Mouse (Mus musculus) lung, embryonic 14.5 days (tissue): Measurements from ENCODE around the gene Neurl3. TPM values are rescaled to one million over a fixed set of nuclear protein-coding genes. Genes with fewer than 3 reads are reported as not detected.
A peak's percentile ranks its signal among the peaks of the same experiment; 100 is the strongest.

Experiments used
- ATAC-seq: fragments of 200-750 bp; cut with Nextera tagmentation; 2 replicates; pipeline ENCODE4 v1.8.0; 2017; ENCODE audit warnings: mild to moderate bottlenecking, moderate TSS enrichment, moderate library complexity; ENCODE audit not compliant: insufficient read depth
- DNase-seq: peaks from one replicate; pipeline ENCODE4 v3.0.0-alpha.2; 2015
- H3K27ac ChIP-seq: fragments of 300-500 bp; sonication (generic); 2 replicates; pipeline ENCODE4 v1.5.1; 2014; ENCODE audit warnings: low read depth, mild to moderate bottlenecking, moderate library complexity
- H3K27me3 ChIP-seq: fragments of 300-500 bp; sonication (generic); 2 replicates; pipeline ENCODE4 v1.6.1; 2014; ENCODE audit warnings: low read length, control low read depth; ENCODE audit not compliant: insufficient read depth
- H3K36me3 ChIP-seq: fragments of 300-500 bp; sonication (generic); 2 replicates; pipeline ENCODE4 v1.6.1; 2014; ENCODE audit warnings: control low read depth; ENCODE audit not compliant: insufficient read depth
- H3K4me1 ChIP-seq: fragments of 300-500 bp; sonication (generic); 2 replicates; pipeline ENCODE4 v1.6.1; 2014; ENCODE audit warnings: antibody characterized with exemption, control low read depth; ENCODE audit not compliant: insufficient read depth
- H3K4me2 ChIP-seq: fragments of 300-500 bp; sonication (generic); 2 replicates; pipeline ENCODE4 v1.6.1; 2014; ENCODE audit warnings: mild to moderate bottlenecking
- H3K4me3 ChIP-seq: fragments of 300-500 bp; sonication (generic); 2 replicates; pipeline ENCODE4 v1.5.1; 2014; ENCODE audit warnings: low read depth, low read length
- H3K9ac ChIP-seq: fragments of 300-500 bp; sonication (generic); 2 replicates; pipeline ENCODE4 v1.6.1; 2014
- H3K9me3 ChIP-seq: fragments of 300-500 bp; sonication (generic); 2 replicates; pipeline ENCODE4 v1.6.1; 2016; ENCODE audit warnings: low read depth, low read length, control low read depth
- CTCF ChIP-seq: IDR thresholded peaks from 2 replicates; pipeline ENCODE4 v1.5.1; 2016; ENCODE audit warnings: antibody characterized with exemption, low read depth
- WGBS: fragments of 180-500 bp; shearing (Covaris S2); extraction: QIAGEN DNeasy Blood & Tissue Kit; methylation state at CpG from one replicate; pipeline ENCODE4 v1.1.7; 2014; 5-methylcytosine and 5-hydroxymethylcytosine counted together
- polyA plus RNA-seq: library from polyadenylated mRNA; unstranded; fragments of >200 nt; fragmentation: Nextera tagmentation; extraction: Ambion mirVana; gene quantifications from 2 replicates; pipeline ENCODE4 v1.2.1, GENCODE M21; 2014

Gene Neurl3
- polyA plus RNA-seq, 1 experiment from 2014 or later = 2.6 TPM

GRCm38 (mm10) chr1:36246688-36247087, 27.8 kb downstream of the Neurl3 start:
- ATAC-seq (no peak), DNase-seq (no peak)
- Histone ChIP-seq H3K4me2 (no peak overlapping the region), H3K9me3 (no peaks in the 10 kb centered on the region), H3K4me1 (peaks cover 8% of the 10 kb centered on the region; the same call in 1 of the 2 replicates), H3K4me3 (no peak overlapping the region), H3K27me3 (no peaks in the 10 kb centered on the region), H3K27ac (no peak overlapping the region), H3K36me3 (no peaks in the 10 kb centered on the region), H3K9ac (no peak overlapping the region)
- no peak for TF ChIP-seq CTCF
- 56% methylated on average over 6 of the region's 6 CpGs for WGBS

- Histone ChIP-seq H3K4me1 (peaks cover 8% of the 10 kb centered on the region; the same call in 1 of the 2 replicates), H3K27ac (no peak overlapping the region), H3K27me3 (no peaks in the 10 kb centered on the region), H3K9me3 (no peaks in the 10 kb centered on the region), H3K4me2 (peak overlapping the region; percentile 86), H3K36me3 (no peaks in the 10 kb centered on the region), H3K4me3 (peak overlapping the region; percentile 93; the same call in 1 of the 2 replicates), H3K9ac (no peak overlapping the region)
- DNase-seq = no peak
- 79% methylated on average over 4 of the region's 4 CpGs for WGBS
- ATAC-seq = no peak
- TF ChIP-seq CTCF = no peak
These were observed 29.7 kb downstream of the Neurl3 start for GRCm38 (mm10) chr1:36244828-36245215.

DNA sequence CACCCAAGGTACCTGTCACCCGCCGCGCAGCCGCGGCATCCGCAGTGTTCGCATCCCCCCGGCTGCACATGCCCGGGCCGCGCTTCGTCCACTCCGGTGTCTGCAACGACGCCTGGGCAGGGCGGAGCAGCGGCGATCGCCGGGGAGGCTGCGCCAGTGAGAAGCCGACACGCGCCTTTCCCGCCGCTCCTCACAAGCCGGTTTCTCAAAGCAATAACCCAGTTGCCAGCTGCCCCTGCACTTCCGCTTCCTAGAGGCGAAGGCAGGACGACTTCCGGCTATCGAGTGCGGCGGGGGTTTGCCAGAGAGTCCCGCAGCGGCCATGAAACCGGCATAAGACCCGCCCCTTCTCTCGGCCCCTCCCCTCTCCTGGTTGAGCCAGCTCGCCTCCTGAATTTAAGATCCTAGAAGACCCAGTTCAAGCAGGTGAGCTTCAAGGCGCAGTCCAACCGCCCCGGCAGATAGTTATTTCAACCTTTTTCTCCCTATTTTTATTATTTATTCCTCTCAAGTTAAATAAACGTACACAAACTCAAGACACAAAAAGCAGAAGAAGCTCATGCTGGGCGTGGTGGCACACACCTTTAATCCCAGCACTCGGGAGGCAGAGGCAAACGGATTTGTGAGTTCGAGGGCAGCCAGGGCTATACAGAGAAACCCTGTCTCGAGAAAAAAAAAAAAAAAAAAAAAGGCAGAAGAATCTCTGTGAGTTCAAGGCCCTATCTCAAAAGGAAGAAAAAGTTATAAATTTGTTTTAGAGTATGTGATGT, 30.2 kb downstream of the Neurl3 start, which contains the start of gene Uggt1:
Gene Uggt1, minus strand, starts transcription at position 663 of the 770 bp plus-strand sequence.
- DNase-seq = peak; percentile 97
- no peaks in the 10 kb centered on the region for H3K27me3 ChIP-seq
- H3K4me3 ChIP-seq = peak within 1 kb of the TSS; percentile 93
- peak within 1 kb of the TSS; percentile 70 for H3K27ac ChIP-seq
- no peaks in the 10 kb centered on the region for H3K9me3 ChIP-seq
- 3% methylated on average over 49 of the region's 49 CpGs for WGBS
- no peak for TF ChIP-seq CTCF
- peak within 1 kb of the TSS; percentile 85 for H3K9ac ChIP-seq
- peaks cover 8% of the 10 kb centered on the region; the same call in 1 of the 2 replicates for H3K4me1 ChIP-seq
- peak; percentile 98 for ATAC-seq
- H3K4me2 ChIP-seq = peak within 1 kb of the TSS; percentile 86
- no peaks in the 10 kb centered on the region for H3K36me3 ChIP-seq

DNA sequence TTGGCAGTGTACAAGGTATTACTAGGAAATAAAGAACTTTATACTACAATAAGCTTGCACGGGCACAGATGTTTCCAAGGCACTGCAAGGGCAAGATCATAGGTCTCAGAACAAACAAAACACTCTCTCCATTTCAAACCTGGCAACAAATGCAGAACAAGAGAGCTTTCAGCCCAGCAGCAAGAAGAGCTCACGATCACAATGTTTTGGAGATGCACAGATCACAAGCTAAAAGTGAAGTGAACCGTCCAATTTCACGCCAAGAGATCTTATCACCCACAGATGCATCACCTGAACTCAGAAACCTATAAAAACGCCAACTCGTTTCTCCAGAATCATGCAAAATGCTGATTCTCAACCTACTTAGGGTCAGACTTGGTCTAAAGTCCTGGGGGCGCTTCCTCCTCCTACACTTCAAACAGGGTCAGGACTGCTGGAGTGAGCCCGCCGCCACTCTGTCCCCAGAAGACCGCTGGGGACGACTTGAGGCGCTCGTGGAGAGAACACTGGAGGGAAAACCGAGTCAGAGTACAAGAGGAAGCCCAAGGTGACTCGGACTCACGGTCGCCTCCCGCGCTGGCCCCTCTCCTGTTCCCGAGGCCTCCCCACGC, 30.9 kb downstream of the Neurl3 start:
- Histone ChIP-seq H3K4me1 (peaks cover 8% of the 10 kb centered on the region; the same call in 1 of the 2 replicates), H3K9me3 (no peaks in the 10 kb centered on the region), H3K27me3 (no peaks in the 10 kb centered on the region), H3K27ac (peak overlapping the region; percentile 70), H3K36me3 (no peaks in the 10 kb centered on the region), H3K4me2 (peak overlapping the region; percentile 86), H3K9ac (peak overlapping the region; percentile 85), H3K4me3 (peak overlapping the region; percentile 93)
- TF ChIP-seq CTCF = no peak
- DNase-seq (no peak), ATAC-seq (no peak; the same call in 1 of the 2 replicates)
- 2% methylated on average over 21 of the region's 21 CpGs for WGBS

DNA sequence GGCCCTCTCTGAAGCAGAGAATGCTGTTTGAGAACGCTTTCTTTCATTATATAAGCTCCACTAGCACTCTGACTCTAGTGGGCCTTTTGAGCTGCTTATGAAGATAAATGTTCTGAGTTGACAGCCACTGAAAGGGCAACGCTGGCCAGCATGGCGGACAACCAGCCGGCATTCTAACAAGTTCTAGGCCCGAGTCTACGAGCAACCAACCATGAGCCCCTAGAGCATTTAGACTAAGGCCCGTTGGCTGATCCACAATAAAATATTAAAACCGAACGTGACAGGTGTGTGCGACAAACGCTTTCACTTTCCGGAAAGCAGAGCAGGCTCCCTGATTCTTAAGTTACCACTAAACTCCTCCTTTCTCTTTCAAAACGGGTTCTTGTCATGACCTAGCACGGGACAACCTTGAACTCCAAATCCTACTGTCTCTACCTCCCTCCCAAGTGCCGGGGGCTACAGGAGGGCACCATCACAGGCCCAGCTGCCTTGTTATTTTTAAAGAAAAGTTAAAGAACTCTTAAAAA, 32.5 kb downstream of the Neurl3 start:
- H3K9ac ChIP-seq = no peak overlapping the region
- 81% methylated on average over 15 of the region's 15 CpGs for WGBS
- no peak for DNase-seq
- no peak for ATAC-seq
- no peak overlapping the region for H3K4me3 ChIP-seq
- no peaks in the 10 kb centered on the region for H3K36me3 ChIP-seq
- no peak overlapping the region for H3K27ac ChIP-seq
- H3K27me3 ChIP-seq = no peaks in the 10 kb centered on the region
- H3K9me3 ChIP-seq = no peaks in the 10 kb centered on the region
- H3K4me1 ChIP-seq = peaks cover 8% of the 10 kb centered on the region; the same call in 1 of the 2 replicates
- no peak for TF ChIP-seq CTCF
- no peak overlapping the region for H3K4me2 ChIP-seq

DNA sequence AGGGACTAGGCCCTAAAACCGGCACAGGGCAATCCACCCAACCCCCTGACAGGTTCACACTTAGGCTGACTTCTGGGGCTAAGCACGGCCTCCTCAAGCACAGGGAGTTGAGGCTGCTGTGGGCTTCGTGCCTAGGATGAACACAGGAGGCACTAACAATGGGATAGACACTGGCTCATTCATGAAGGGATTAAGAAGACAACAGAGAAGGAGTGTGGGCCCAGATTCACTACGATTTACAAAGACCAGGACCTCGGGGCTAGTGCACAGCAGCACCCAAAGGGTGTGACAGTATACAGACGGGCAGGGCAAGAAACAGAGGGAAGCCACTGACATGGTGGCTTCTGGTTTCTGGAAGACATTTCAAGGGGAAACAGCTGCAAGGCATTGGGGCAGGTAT, 34.3 kb downstream of the Neurl3 start:
- H3K4me1 ChIP-seq = peaks cover 8% of the 10 kb centered on the region; the same call in 1 of the 2 replicates

DNA sequence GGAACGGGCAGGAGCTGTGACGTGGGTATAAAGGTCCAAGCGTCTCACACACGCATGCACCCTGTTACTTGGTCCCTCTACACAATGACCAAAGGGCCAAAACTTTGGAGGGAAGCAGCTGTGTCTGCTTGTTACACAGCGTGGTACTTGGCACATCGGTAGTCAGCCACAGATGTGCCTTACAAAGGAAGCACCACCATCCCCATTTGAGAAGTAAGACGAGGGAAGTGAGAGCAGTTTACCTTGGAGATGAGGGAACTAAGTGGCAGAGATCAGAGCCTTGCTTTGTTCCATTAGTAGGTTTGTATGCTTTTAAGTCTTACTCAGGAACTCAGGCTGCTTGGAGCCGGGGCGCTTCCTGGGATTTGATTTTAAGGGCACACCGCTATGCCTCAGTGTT, 35.1 kb downstream of the Neurl3 start:
- DNase-seq (no peak), ATAC-seq (no peak)
- H3K4me2 ChIP-seq = no peak overlapping the region
- no peak overlapping the region for H3K4me3 ChIP-seq
- no peaks in the 10 kb centered on the region for H3K9me3 ChIP-seq
- peaks cover 8% of the 10 kb centered on the region; the same call in 1 of the 2 replicates for H3K4me1 ChIP-seq
- peaks cover 9% of the 10 kb centered on the region; the same call in 1 of the 2 replicates for H3K36me3 ChIP-seq
- H3K27ac ChIP-seq = no peak overlapping the region
- 82% methylated on average over 10 of the region's 10 CpGs for WGBS
- H3K9ac ChIP-seq = no peak overlapping the region
- no peak for TF ChIP-seq CTCF
- H3K27me3 ChIP-seq = no peaks in the 10 kb centered on the region

More for the DNA sequence above, 34.3 kb downstream of the Neurl3 start:
- no peak for TF ChIP-seq CTCF
- DNase-seq (no peak), ATAC-seq (no peak)
- Histone ChIP-seq H3K4me2 (no peak overlapping the region), H3K9me3 (no peaks in the 10 kb centered on the region), H3K27me3 (no peaks in the 10 kb centered on the region), H3K27ac (no peak overlapping the region), H3K9ac (no peak overlapping the region), H3K36me3 (0 out of 2 replicates have a peak, but pooled peaks cover 1% of the 10 kb centered on the region), H3K4me3 (no peak overlapping the region)
- 69% methylated on average over 6 of the region's 6 CpGs for WGBS
